In genomic region chr14:120971313-120971712, GRCm38 (mm10) we compare ENCODE assay signal across 13 mouse cellular contexts.
A peak's percentile ranks its signal among the peaks of the same experiment; 100 is the strongest.
DNase-seq lines count a peak whose midpoint lies in the region; ATAC-seq and TF ChIP-seq lines count a peak whose summit lies in the region.
"Had no signal": no experiment of that assay in that cellular context is flagged by ENCODE, and none has a peak within 500 bp of the region (broad histone marks: within the 10 kb centered on the region; RNA-seq: fewer than 3 reads in every experiment).

No protein-coding gene starts in this region.

- in situ Hi-C loops in CH12.LX (cut with MboI; ENCODE audit: low pct_ligation_motif_present, low pct_unique_long_range_greater_than_20kb, low sequenced_read_pairs) = loop anchor here (5.0 kb wide), 1 partner anchor 481 kb away; no protein-coding TSS in a partner anchor

- no peak for TF ChIP-seq POLR2A in kidney, adult 2 months (IDR thresholded peaks at IDR 0.05; ENCODE audit: low read depth, low read length)
- no peak for TF ChIP-seq POLR2A in CH12.LX (IDR thresholded peaks at IDR 0.05; ENCODE audit: low read depth, low read length)

- no peak overlapping the region for H3K9ac ChIP-seq in kidney, embryonic 14.5 days (ENCODE audit: low read depth, low read length)
- H3K9ac ChIP-seq in CH12.LX (ENCODE audit: insufficient read depth, low read depth) = no peak overlapping the region
- H3K9ac ChIP-seq in hindbrain, embryonic 16.5 days (ENCODE audit: low read depth, low read length) = no peak overlapping the region
- H3K9ac ChIP-seq: embryonic facial prominence, embryonic 12.5 days; forebrain, embryonic 13.5 days; limb, embryonic 13.5 days had no signal

- peak; percentile 32; the same call in 1 of the 2 replicates for TF ChIP-seq CTCF in kidney, adult 2 months (conservative IDR thresholded peaks at IDR 0.05; ENCODE audit: insufficient read depth, insufficient read length, low read depth, low read length)
- peak; percentile 46 to 63 for TF ChIP-seq CTCF in CH12.LX (conservative IDR thresholded peaks at IDR 0.05 in 1 of 2, IDR thresholded peaks at IDR 0.05 in 1 of 2; ENCODE audit: low read depth in 2 of 2, low read length in 2 of 2)

- no peak overlapping the region for H3K4me3 ChIP-seq in kidney, adult 2 months (ENCODE audit: insufficient read depth, low read depth, low read length)
- no peak overlapping the region for H3K4me3 ChIP-seq in kidney, embryonic 14.5 days (ENCODE audit: low read length)
- H3K4me3 ChIP-seq in CH12.LX (replicated peaks in 1 of 3; ENCODE audit: low read depth in 2 of 3, low read length in 2 of 3, poor library complexity in 1 of 3) = no peak overlapping the region
- H3K4me3 ChIP-seq in hindbrain, embryonic 16.5 days (ENCODE audit: low read length) = no peak overlapping the region
- H3K4me3 ChIP-seq: embryonic facial prominence, embryonic 12.5 days; forebrain, embryonic 13.5 days; limb, embryonic 13.5 days had no signal

- H3K79me2 ChIP-seq in CH12.LX (replicated peaks; ENCODE audit: control insufficient read depth, extremely low read depth, insufficient read depth, poor library complexity, severe bottlenecking) = no peaks in the 10 kb centered on the region

- whole genome bisulfite sequencing in kidney, adult 2 months = 57% methylated on average over 6 of the region's 6 CpGs
- 69% methylated on average over 6 of the region's 6 CpGs for WGBS in kidney, embryonic 14.5 days
- WGBS in hindbrain, embryonic 16.5 days = 68% methylated on average over 6 of the region's 6 CpGs

- no peak overlapping the region for H3K4me2 ChIP-seq in kidney, embryonic 14.5 days (replicated peaks; ENCODE audit: low read depth, low read length)
- no peak overlapping the region for H3K4me2 ChIP-seq in CH12.LX (ENCODE audit: insufficient read depth, low read depth, poor library complexity, severe bottlenecking)
- H3K4me2 ChIP-seq in hindbrain, embryonic 16.5 days (ENCODE audit: low read length) = no peak overlapping the region
- H3K4me2 ChIP-seq: embryonic facial prominence, embryonic 12.5 days; forebrain, embryonic 13.5 days; limb, embryonic 13.5 days had no signal

- DNase-seq in kidney, adult 2 months = no peak
- peak; percentile 32 for DNase-seq in 3T3-L1 (ENCODE audit: low read depth, low spot score)
- peak; percentile 47 for DNase-seq in CH12.LX (ENCODE audit: extremely low read depth)
- DNase-seq in c-Kit-positive CD71-positive TER-119-negative erythroid progenitor cells, embryonic 14.5 days (ENCODE audit: low read depth) = peak; percentile 5
- no peak for DNase-seq in layer of hippocampus, postnatal 36 days
- DNase-seq: cerebellum, adult 8-10 months; gastrocnemius, postnatal 25 days; layer of hippocampus, adult 9-11 months had no signal

- no peak overlapping the region for H3K27ac ChIP-seq in kidney, adult 2 months (ENCODE audit: insufficient read depth, low read depth, low read length)
- H3K27ac ChIP-seq in kidney, embryonic 14.5 days (ENCODE audit: low read depth, low read length) = no peak overlapping the region
- H3K27ac ChIP-seq in CH12.LX (ENCODE audit: insufficient read depth, low read depth) = no peak overlapping the region
- H3K27ac ChIP-seq in hindbrain, embryonic 16.5 days (ENCODE audit: low read depth, low read length) = no peak overlapping the region
- H3K27ac ChIP-seq: embryonic facial prominence, embryonic 12.5 days; forebrain, embryonic 13.5 days; limb, embryonic 13.5 days had no signal

- no peaks in the 10 kb centered on the region for H3K27me3 ChIP-seq in kidney, adult 2 months (replicated peaks; ENCODE audit: control insufficient read depth, insufficient read depth, low read length)
- no peaks in the 10 kb centered on the region for H3K27me3 ChIP-seq in kidney, embryonic 14.5 days (ENCODE audit: control insufficient read depth, insufficient read depth, low read length)
- H3K27me3 ChIP-seq in CH12.LX (replicated peaks) = peaks cover 8% of the 10 kb centered on the region
- H3K27me3 ChIP-seq in hindbrain, embryonic 16.5 days (replicated peaks; ENCODE audit: control insufficient read depth, insufficient read depth, low read length) = no peaks in the 10 kb centered on the region
- H3K27me3 ChIP-seq: embryonic facial prominence, embryonic 12.5 days; forebrain, embryonic 13.5 days; limb, embryonic 13.5 days had no signal

- TF ChIP-seq RAD21 in CH12.LX (IDR thresholded peaks at IDR 0.05; ENCODE audit: low read depth, low read length) = peak; percentile 52

- dilution Hi-C loops in CH12.LX (cut with MboI; ENCODE audit: extremely low pct_ligation_motif_present, extremely low pct_unique_long_range_greater_than_20kb, low sequenced_read_pairs) = no loop called here

- no peaks in the 10 kb centered on the region for H3K4me1 ChIP-seq in kidney, adult 2 months (ENCODE audit: control insufficient read depth, insufficient read depth, low read length)
- no peaks in the 10 kb centered on the region for H3K4me1 ChIP-seq in kidney, embryonic 14.5 days (ENCODE audit: control insufficient read depth, insufficient read depth, low read length)
- H3K4me1 ChIP-seq in CH12.LX (ENCODE audit: control insufficient read depth in 1 of 2, insufficient read depth in 2 of 2) = peaks cover 8 to 23% of the 10 kb centered on the region in 2 experiments
- H3K4me1 ChIP-seq in hindbrain, embryonic 16.5 days (ENCODE audit: control insufficient read depth, insufficient read depth, low read depth, low read length) = no peaks in the 10 kb centered on the region
- H3K4me1 ChIP-seq: forebrain, embryonic 13.5 days had no signal

- H3K36me3 ChIP-seq in kidney, adult 2 months (ENCODE audit: control insufficient read depth, insufficient read depth, low read length) = no peaks in the 10 kb centered on the region
- no peaks in the 10 kb centered on the region for H3K36me3 ChIP-seq in kidney, embryonic 14.5 days (ENCODE audit: control insufficient read depth, insufficient read depth, low read length)
- no peaks in the 10 kb centered on the region for H3K36me3 ChIP-seq in CH12.LX (replicated peaks in 1 of 2; ENCODE audit: control insufficient read depth in 1 of 2, insufficient read depth in 1 of 2, low read length in 1 of 2)
- H3K36me3 ChIP-seq in hindbrain, embryonic 16.5 days (ENCODE audit: control insufficient read depth, insufficient read depth, low read length) = no peaks in the 10 kb centered on the region
- H3K36me3 ChIP-seq: embryonic facial prominence, embryonic 12.5 days; limb, embryonic 13.5 days had no signal

- H3K9me3 ChIP-seq in kidney, embryonic 14.5 days (ENCODE audit: control insufficient read depth, low read length) = no peaks in the 10 kb centered on the region
- H3K9me3 ChIP-seq in CH12.LX (replicated peaks; ENCODE audit: low read length) = peaks cover 5% of the 10 kb centered on the region
- no peaks in the 10 kb centered on the region for H3K9me3 ChIP-seq in hindbrain, embryonic 16.5 days (ENCODE audit: control insufficient read depth, low read length)
- H3K9me3 ChIP-seq: embryonic facial prominence, embryonic 12.5 days; forebrain, embryonic 13.5 days; limb, embryonic 13.5 days had no signal

- TF ChIP-seq EP300 in CH12.LX (IDR thresholded peaks at IDR 0.05; ENCODE audit: low read length) = no peak

- no peak for ATAC-seq in kidney, embryonic 14.5 days (ENCODE audit: low FRiP score, low TSS enrichment)
- no peak for ATAC-seq in hindbrain, embryonic 16.5 days
- ATAC-seq: forebrain, embryonic 13.5 days had no signal

TF ChIP-seq in CH12.LX, 34 proteins besides CTCF, POLR2A, EP300 and RAD21:
- TF ChIP-seq ZNF384 (IDR thresholded peaks at IDR 0.05; ENCODE audit: low read depth, low read length) (peak; percentile 84), MXI1 (IDR thresholded peaks at IDR 0.05; ENCODE audit: low read depth, low read length) (no peak)

Comparison
In these comparisons a context has a peak if more than half of its experiments do, and no peak if none do; other contexts are left out.
1. DNase-seq: peak in 3T3-L1 (single experiment), CH12.LX (single experiment) and c-Kit-positive CD71-positive TER-119-negative erythroid progenitor cells, embryonic 14.5 days (single experiment); none in kidney, adult 2 months (single experiment) and layer of hippocampus, postnatal 36 days (0 of 2).